Mouse (Mus musculus) heart, postnatal 0 days (tissue): ENCODE data around the gene Myoc.
A peak's percentile ranks its signal among the peaks of the same experiment; 100 is the strongest.

Experiments used
- CTCF ChIP-seq: IDR thresholded peaks from 2 replicates; pipeline ENCODE4 v1.5.1; 2016; ENCODE audit warnings: antibody characterized with exemption, control low read depth, low read depth
- EP300 ChIP-seq: IDR thresholded peaks from 2 replicates; pipeline ENCODE4 v1.6.1; 2016; ENCODE audit warnings: antibody characterized with exemption, low read depth

GRCm38 (mm10) chr1:162620487-162620886 lies 18.5 kb upstream of the Myoc start:
- TF ChIP-seq CTCF (0 out of 2 replicates have a peak, but pooled peaks have one; percentile 10), EP300 (no peak)
